Mouse (Mus musculus) stomach, postnatal 0 days (tissue): ENCODE measurements around the gene Magoh. TPM values are rescaled to one million over a fixed set of nuclear protein-coding genes. Genes with fewer than 3 reads are reported as not detected.

Experiments used
- ATAC-seq: fragments of 200-750 bp; cut with Nextera tagmentation; 2 replicates; pipeline ENCODE4 v1.8.0; 2017; ENCODE audit not compliant: low FRiP score, low TSS enrichment
- DNase-seq: peaks from one replicate; pipeline ENCODE4 v3.0.0-alpha.2; 2016; ENCODE audit warnings: low spot score
- H3K27ac ChIP-seq: fragments of 300-500 bp; sonication (generic); replicated peaks from 2 replicates; pipeline ENCODE4 v1.5.1; 2014; ENCODE audit warnings: mild to moderate bottlenecking, control low read depth
- H3K27me3 ChIP-seq: fragments of 300-500 bp; sonication (generic); 2 replicates; pipeline ENCODE4 v1.6.1; 2014; ENCODE audit warnings: low read length; ENCODE audit not compliant: control insufficient read depth, insufficient read depth
- H3K36me3 ChIP-seq: fragments of 300-500 bp; sonication (generic); 2 replicates; pipeline ENCODE4 v1.6.1; 2014; ENCODE audit warnings: low read length, mixed read lengths; ENCODE audit not compliant: control insufficient read depth, insufficient read depth
- H3K4me1 ChIP-seq: fragments of 300-500 bp; sonication (generic); replicated peaks from 2 replicates; pipeline ENCODE4 v1.6.1; 2014; ENCODE audit warnings: antibody characterized with exemption; ENCODE audit not compliant: control insufficient read depth, insufficient read depth
- H3K4me2 ChIP-seq: fragments of 300-500 bp; sonication (generic); replicated peaks from 2 replicates; pipeline ENCODE4 v1.6.1; 2014; ENCODE audit warnings: low read depth, mild to moderate bottlenecking, control low read depth, moderate library complexity
- H3K4me3 ChIP-seq: fragments of 300-500 bp; sonication (generic); 2 replicates; pipeline ENCODE4 v1.5.1; 2014; ENCODE audit warnings: low read depth, low read length, control low read depth
- H3K9ac ChIP-seq: fragments of 300-500 bp; sonication (generic); 2 replicates; pipeline ENCODE4 v1.6.1; 2014; ENCODE audit warnings: mild to moderate bottlenecking, low read length, control low read depth, mixed read lengths
- H3K9me3 ChIP-seq: fragments of 300-500 bp; sonication (generic); 2 replicates; pipeline ENCODE4 v1.6.1; 2016; ENCODE audit warnings: low read length; ENCODE audit not compliant: control insufficient read depth
- CTCF ChIP-seq: IDR thresholded peaks from 2 replicates; pipeline ENCODE4 v1.5.1; 2016; ENCODE audit warnings: antibody characterized with exemption, low read depth, mild to moderate bottlenecking, moderate library complexity
- EP300 ChIP-seq: optimal IDR thresholded peaks from 2 replicates; pipeline ENCODE3; 2016; ENCODE audit warnings: antibody characterized with exemption
- WGBS: fragments of 180-500 bp; shearing (Covaris S2); extraction: QIAGEN DNeasy Blood & Tissue Kit; methylation state at CpG from one replicate; pipeline ENCODE4 v1.1.7; 2014; 5-methylcytosine and 5-hydroxymethylcytosine counted together
- polyA plus RNA-seq: library from polyadenylated mRNA; unstranded; fragments of >200 nt; fragmentation: Nextera tagmentation; extraction: Ambion mirVana; gene quantifications from 2 replicates; pipeline ENCODE4 v1.2.1, GENCODE M21; 2015

Gene Magoh
- polyA plus RNA-seq, 1 experiment from 2014 or later, result 145 TPM

- Histone ChIP-seq H3K4me2 (no peak overlapping the region), H3K4me3 (no peak overlapping the region), H3K27ac (0 out of 2 replicates have a peak overlapping the region, but pooled peaks have one; percentile 95), H3K9me3 (no peaks in the 10 kb centered on the region), H3K4me1 (0 out of 2 replicates have a peak, but pooled peaks cover 6% of the 10 kb centered on the region), H3K27me3 (no peaks in the 10 kb centered on the region), H3K36me3 (no peaks in the 10 kb centered on the region), H3K9ac (no peak overlapping the region)
- WGBS, result 71% methylated on average over 2 of the region's 2 CpGs
- no peak for TF ChIP-seq CTCF
- no peak for TF ChIP-seq EP300
- no peak for ATAC-seq
- DNase-seq, result no peak
Measured at GRCm38 (mm10) chr4:107920336-107920735, 40.8 kb downstream of the Magoh start.

GRCm38 (mm10) chr4:107921152-107921695, 41.7 kb downstream of the Magoh start:
- Histone ChIP-seq H3K4me2 (peak overlapping the region; percentile 78; the same call in 1 of the 2 replicates), H3K36me3 (no peaks in the 10 kb centered on the region), H3K4me1 (0 out of 2 replicates have a peak, but pooled peaks cover 6% of the 10 kb centered on the region), H3K9ac (no peak overlapping the region), H3K4me3 (no peak overlapping the region), H3K27ac (peak overlapping the region; percentile 95), H3K9me3 (no peaks in the 10 kb centered on the region), H3K27me3 (no peaks in the 10 kb centered on the region)
- ATAC-seq, result no peak; the same call in 1 of the 2 replicates
- DNase-seq, result peak; percentile 63
- no peak for TF ChIP-seq CTCF
- no peak for TF ChIP-seq EP300
- WGBS, result 51% methylated on average over 8 of the region's 8 CpGs

- Histone ChIP-seq H3K27me3 (no peaks in the 10 kb centered on the region), H3K9ac (peak overlapping the region; percentile 53), H3K36me3 (no peaks in the 10 kb centered on the region), H3K4me3 (peak overlapping the region; percentile 87), H3K4me1 (0 out of 2 replicates have a peak, but pooled peaks cover 6% of the 10 kb centered on the region), H3K27ac (peak overlapping the region; percentile 95), H3K9me3 (no peaks in the 10 kb centered on the region), H3K4me2 (peak overlapping the region; percentile 78)
- DNase-seq (peak; percentile 55), ATAC-seq (peak; percentile 68)
- WGBS, result 43% methylated on average over 4 of the region's 4 CpGs
- TF ChIP-seq CTCF (no peak), EP300 (no peak)
Measured at GRCm38 (mm10) chr4:107921952-107922351, 42.4 kb downstream of the Magoh start.

GRCm38 (mm10) chr4:107923145-107923802, 43.7 kb downstream of the Magoh start, which contains the start of gene Cpt2:
Cpt2 (minus strand) TSS chr4:107923610.
- DNase-seq, result peak; percentile 98
- under 1% methylated on average over 38 of the region's 38 CpGs for WGBS
- H3K4me3 ChIP-seq, result peak within 1 kb of the TSS; percentile 87
- TF ChIP-seq EP300 (no peak), CTCF (peak; percentile 70)
- peak within 1 kb of the TSS; percentile 78 for H3K4me2 ChIP-seq
- 0 out of 2 replicates have a peak, but pooled peaks cover 6% of the 10 kb centered on the region for H3K4me1 ChIP-seq
- peak within 1 kb of the TSS; percentile 96 for H3K9ac ChIP-seq
- H3K9me3 ChIP-seq, result no peaks in the 10 kb centered on the region
- ATAC-seq, result peak; percentile 96
- no peaks in the 10 kb centered on the region for H3K36me3 ChIP-seq
- H3K27ac ChIP-seq, result peak within 1 kb of the TSS; percentile 95
- no peaks in the 10 kb centered on the region for H3K27me3 ChIP-seq

GRCm38 (mm10) chr4:107923803-107924194, 44.2 kb downstream of the Magoh start:
- Histone ChIP-seq H3K4me3 (peak overlapping the region; percentile 87), H3K27ac (peak overlapping the region; percentile 95), H3K36me3 (no peaks in the 10 kb centered on the region), H3K9ac (no peak overlapping the region), H3K9me3 (no peaks in the 10 kb centered on the region), H3K27me3 (no peaks in the 10 kb centered on the region), H3K4me2 (peak overlapping the region; percentile 78), H3K4me1 (0 out of 2 replicates have a peak, but pooled peaks cover 6% of the 10 kb centered on the region)
- DNase-seq (no peak), ATAC-seq (no peak; the same call in 1 of the 2 replicates)
- TF ChIP-seq EP300, result no peak
- no peak for TF ChIP-seq CTCF
- 38% methylated on average over 7 of the region's 7 CpGs for WGBS

- TF ChIP-seq EP300 (no peak), CTCF (no peak)
- no peaks in the 10 kb centered on the region for H3K4me1 ChIP-seq
- H3K4me2 ChIP-seq, result no peak overlapping the region
- no peaks in the 10 kb centered on the region for H3K36me3 ChIP-seq
- H3K9ac ChIP-seq, result no peak overlapping the region
- ATAC-seq, result no peak
- no peaks in the 10 kb centered on the region for H3K27me3 ChIP-seq
- no peaks in the 10 kb centered on the region for H3K9me3 ChIP-seq
- 74% methylated on average over 2 of the region's 2 CpGs for WGBS
- DNase-seq, result no peak
- H3K4me3 ChIP-seq, result no peak overlapping the region
- H3K27ac ChIP-seq, result no peak overlapping the region
Measured at GRCm38 (mm10) chr4:107928269-107928668, 48.7 kb downstream of the Magoh start.
